Mouse (Mus musculus) layer of hippocampus, adult 9-11 months (tissue): ENCODE data around the gene Capn10.
"Not testable (repeated sequence)": the region's sequence is repeated elsewhere in the genome, so short reads cannot be mapped to it uniquely, and the experiment has no call there.

Experiments
- DNase-seq: peaks from one replicate; pipeline ENCODE4 v3.0.0; 2022

The Capn10 gene

DNA sequence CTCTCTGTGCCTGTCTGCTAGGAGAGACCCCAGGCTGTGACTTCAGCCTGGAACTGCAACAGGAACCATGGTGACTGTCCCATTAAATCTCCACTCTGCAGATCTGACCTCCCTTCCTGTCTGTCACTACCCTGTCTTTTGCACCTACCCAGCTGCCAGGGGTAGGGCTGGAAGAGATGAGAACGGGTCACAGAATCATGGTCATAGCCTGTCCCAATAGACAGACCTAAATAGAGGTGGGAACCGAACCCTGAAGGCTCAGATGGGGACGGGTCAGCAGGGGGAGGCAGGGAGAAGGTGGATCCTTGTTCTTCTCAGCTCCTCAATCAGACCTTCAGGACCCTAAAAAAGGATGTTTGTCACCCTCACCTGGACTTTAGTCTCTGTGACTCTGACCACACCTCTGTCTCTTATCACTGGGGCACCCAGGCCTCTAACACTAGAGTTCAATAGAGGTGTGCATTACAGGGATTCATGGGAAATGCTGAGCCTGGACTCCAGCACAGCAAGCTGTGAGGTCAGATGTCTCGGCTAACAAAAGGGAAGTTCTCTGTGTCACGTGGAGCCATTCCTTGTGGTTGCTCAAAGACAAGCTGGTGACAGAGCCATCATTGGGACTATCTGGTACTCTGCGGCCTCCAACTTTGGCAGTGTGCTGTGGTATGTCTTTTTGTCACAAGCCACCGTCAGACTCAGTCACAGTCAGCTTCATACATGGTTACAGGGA is 13.5 kb upstream of the Capn10 start:
- no peak for DNase-seq

DNA sequence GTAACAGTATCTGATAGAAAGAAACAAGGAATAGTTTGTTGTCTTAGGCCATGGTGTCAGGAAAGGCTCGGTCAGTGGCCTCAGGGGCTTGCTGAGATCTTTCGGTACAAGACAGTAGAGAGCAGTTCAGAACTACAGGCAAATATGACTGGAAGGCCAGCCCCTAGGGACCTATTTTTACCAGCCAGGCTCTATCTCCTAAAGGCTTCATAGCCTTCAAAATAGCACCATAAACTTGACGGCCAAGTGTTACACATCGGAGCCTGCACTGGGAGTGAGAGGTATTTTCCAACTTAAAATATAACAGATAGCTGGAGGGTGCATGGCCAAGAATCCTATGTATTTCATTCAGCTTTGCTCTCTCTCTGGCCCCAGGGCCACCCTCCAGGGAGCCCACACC is 12.7 kb upstream of the Capn10 start:
- no peak for DNase-seq

- no peak for DNase-seq
Measured at GRCm38 (mm10) chr1:92930171-92930706, 3.9 kb upstream of the Capn10 start.

DNA sequence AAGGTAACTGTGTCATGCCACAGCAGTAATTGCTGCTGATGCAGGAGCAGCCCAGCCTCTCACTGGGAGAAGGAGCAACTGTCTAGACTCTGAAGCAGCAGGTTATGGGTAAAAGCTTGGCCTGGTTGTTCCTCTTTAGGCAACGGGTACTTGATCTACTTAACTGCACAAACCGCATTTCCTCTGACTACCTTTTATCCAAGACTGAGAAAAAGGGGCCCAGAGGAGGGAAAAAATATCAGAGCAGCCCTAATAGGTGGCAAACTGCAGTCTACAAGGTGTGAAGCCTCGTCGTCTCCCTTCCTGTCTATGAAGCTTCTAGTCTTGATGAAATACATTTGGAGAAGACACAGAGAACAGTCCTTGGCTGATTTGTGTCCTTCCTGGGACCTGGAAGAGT is 565 bp upstream of the Capn10 start:
- no peak for DNase-seq

DNA sequence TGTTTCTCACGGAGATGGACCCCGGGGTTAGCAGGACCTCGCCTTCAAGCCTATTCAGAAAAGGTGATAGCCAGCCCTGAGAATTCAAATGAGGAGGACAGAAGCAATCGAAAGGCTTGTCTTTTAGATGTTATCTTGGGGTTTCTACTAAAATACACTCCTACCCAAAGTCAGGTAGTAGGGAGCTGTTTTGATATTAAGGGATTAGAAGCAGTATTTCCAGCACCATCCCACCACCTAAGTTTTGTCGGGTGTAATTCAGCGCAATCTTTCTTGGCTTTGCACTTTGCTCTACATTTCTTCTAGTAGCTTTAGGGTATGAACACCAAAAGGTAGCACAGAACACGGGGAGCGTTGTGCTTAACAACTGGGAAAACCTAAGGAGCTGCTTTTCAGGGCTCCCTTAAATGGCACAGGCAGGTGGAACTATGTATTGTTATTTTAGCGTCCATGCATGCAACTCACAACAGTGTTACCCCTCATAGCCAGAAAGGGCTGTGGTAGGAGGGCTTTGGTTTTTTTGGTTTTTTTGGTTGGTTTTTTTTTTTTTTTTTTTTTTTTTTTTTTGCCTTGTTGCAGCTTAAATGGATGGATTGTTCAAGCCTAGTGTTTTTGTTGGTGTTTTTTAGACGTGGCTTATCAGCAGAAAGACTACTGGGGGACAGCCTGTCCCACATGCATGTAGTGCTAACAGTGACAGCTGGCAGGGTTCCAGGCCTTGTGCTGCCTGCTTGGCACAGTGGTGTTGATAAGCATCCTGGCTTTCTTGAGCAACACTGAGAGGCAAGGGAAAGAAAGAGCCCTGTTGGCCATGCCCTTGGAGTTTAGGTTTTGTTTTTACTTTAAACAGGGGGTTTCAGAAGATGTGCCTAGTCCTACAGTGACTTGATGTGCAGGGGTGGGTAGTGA is 1.1 kb downstream of the Capn10 start:
- DNase-seq, result no peak

DNA sequence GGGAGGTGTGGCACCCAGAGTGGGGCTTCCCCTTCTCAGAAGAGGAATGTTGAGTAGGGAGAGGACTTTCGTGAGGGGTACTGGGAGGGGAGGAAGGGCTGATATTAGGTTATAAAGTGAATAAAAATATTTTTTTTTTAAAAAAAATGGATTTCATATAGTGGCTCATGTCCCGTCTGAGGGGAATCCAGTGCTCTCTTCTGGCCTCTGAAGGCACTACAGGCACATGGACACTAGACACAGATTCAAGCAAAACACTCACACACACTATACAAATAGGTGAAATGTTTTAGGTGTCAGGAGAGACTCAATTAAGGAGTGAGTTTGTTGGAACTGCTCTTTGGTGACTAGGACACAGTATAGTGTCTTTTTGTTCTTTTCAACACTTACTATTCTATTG is 1.8 kb downstream of the Capn10 start:
- no peak for DNase-seq

DNA sequence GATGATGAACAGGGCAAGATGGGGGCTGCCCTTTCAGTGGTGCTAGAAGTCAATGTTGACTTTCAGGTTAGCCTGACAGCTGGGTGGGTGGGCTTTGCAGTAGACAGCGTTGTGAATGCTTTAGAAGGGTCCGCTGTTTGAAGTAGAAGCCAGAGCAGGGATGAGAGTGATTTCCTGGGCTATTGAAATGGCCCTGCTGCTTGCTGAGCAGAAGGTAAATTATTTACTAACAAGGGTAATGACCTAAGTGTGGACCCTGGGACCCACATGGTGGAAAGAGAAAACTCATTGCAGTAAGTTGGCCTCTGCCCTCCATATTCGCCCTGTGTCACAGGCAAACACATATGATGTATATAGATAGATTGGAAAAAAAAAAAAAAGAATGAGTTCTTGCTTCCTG is 2.3 kb downstream of the Capn10 start:
- no peak for DNase-seq

DNA sequence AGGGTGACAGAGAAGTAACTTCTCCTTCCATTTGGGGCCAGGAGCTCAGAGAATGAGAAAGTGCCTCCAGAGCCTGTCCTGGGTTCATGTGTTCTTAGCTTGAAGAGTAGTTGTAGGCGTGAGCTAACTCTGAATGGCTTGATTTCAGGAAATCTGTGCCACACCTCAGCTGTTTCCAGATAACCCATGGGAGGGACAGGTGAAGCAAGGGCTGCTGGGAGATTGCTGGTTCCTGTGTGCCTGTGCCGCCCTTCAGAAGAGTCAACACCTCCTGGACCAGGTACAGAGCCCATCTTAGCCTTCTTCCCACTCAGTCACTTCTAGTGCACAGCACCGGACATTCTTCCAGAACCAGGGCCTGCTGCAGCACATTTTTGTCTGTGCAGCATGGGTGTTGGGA is 3.6 kb downstream of the Capn10 start:
- no peak for DNase-seq

GRCm38 (mm10) chr1:92939746-92940145 is 5.6 kb downstream of the Capn10 start:
- no peak for DNase-seq

- no peak for DNase-seq
Measured at GRCm38 (mm10) chr1:92943219-92943989, 9.2 kb downstream of the Capn10 start.

- no peak for DNase-seq
Measured at GRCm38 (mm10) chr1:92947966-92948365, 13.8 kb downstream of the Capn10 start.

DNA sequence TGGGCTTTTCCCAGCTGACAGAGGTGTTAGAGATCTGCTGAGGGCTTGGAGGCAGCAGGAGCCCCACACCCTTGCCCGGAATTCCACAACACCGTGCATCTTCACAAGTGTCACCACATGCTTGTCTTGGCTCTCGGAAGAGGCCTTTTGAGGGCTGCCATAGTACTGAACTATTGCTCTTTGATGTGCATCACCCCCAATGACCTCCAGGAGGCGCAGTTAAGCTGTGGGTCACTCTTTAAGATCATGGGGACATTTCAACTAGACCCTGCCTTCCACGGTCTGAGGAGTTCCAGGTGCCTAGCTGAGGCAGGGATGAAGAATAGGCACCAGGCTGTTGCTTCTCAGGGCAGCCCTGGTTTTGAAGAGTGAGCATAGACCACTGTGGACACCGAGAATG is 15.2 kb downstream of the Capn10 start:
- peak; percentile 1 for DNase-seq

- no peak for DNase-seq
Measured at GRCm38 (mm10) chr1:92950607-92951006, 16.4 kb downstream of the Capn10 start, which contains the start of gene Gpr35. Gpr35 (plus strand) TSS chr1:92950865.

DNA sequence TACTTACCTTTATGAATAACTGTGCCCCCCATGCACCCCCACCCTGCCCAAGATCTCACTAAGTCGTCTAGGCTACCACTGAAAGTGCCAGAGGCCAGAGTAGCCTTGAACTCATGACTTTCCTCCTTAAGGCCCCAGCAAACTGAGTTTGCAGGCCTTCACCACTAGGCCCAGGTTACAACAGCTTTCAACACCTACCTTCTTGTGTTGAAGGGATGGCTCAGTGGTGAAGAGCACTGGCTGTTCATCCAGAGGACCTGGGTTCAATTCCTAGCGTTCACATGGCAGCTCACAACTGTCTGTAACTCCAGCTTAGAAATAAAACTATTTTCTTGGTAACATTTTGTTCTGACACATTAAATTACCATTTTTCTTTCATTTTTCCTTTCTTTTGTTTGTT is 19.5 kb downstream of the Capn10 start:
- DNase-seq, result no peak

- DNase-seq, result peak; percentile 47
Measured at GRCm38 (mm10) chr1:92956571-92957335, 22.6 kb downstream of the Capn10 start.

- DNase-seq, result no peak
Measured at GRCm38 (mm10) chr1:92958999-92959398, 24.8 kb downstream of the Capn10 start.

DNA sequence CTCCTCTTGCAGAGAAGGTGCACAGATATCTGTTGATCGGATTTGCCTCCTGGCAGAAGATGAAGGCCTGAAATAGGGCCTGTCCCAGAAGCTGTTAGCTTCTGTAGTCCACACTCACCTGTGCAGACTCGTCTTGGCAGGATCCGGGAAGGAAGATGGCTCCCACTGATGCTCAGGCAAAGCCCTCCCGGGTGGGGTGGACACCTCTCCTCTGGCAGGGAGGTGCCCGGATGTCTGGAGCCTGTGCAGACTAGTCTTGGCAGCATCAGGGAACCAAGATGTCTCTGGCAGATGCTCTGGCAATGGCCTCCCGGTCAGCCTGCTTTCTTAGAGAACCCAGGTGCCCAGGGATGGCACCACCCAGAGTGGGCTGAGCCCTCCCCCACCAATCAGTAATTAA is 36.6 kb downstream of the Capn10 start:
- not testable (repeated sequence) for DNase-seq

DNA sequence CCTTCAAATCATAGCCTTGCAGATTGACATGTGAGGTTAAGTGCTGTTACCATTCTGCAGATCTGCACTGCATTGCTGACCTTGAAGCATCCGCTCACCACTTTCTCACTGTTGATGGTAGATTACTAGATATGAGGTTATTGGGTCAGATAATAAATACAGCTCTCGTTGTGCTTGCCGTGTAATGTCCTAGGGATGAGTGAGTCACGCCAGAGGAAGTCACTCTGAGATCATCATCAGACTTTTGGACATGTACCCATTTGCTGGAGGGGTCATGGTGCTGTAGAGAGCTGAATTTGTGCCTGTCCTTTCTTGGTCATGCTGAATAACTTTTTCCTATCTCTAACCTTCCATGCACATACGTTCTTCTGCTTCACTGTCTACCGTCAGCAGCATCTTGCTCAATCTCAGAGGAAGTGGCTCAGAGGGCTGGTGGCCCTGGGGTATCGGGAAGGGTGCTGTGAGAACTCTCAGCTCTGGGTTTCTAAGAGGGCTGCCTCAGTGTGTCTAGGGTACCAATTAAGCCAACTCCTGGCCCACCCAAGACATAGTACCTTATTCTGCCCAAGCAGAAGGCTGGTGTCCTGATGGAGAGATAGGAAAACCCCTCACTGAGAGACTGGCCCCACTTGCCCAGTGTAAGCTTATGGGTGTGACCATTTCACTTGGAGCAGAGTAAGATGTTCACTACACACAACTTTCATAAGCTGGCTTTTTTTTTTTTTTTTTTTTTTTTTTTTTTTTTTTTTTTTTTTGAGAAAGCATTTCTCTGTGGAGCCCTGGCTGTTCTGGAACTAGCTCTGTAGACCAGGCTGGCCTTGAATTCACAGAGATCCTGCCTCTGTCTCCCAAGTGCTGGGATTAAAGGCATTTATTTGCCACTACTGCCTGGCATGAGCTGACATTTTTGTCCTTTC is 38.0 kb downstream of the Capn10 start:
- no peak for DNase-seq

GRCm38 (mm10) chr1:92972854-92973253 is 38.7 kb downstream of the Capn10 start:
- DNase-seq, result peak; percentile 69

- no peak for DNase-seq
Measured at GRCm38 (mm10) chr1:92976141-92976566, 42.0 kb downstream of the Capn10 start.

- no peak for DNase-seq
Measured at GRCm38 (mm10) chr1:92978645-92979044, 44.5 kb downstream of the Capn10 start.
